Mouse (Mus musculus) stomach, embryonic 16.5 days (tissue): ENCODE data around the gene Cpox. TPM values are rescaled to one million over a fixed set of nuclear protein-coding genes. Genes with fewer than 3 reads are reported as not detected.

ENCODE experiments used
- ATAC-seq: fragments of 200-750 bp; cut with Nextera tagmentation; 2 replicates; pipeline ENCODE4 v1.8.0; 2017; ENCODE audit warnings: moderate number of reproducible peaks, moderate TSS enrichment; ENCODE audit not compliant: insufficient read depth, low FRiP score
- H3K27ac ChIP-seq: fragments of 300-500 bp; sonication (generic); 2 replicates; pipeline ENCODE4 v1.5.1; 2014; ENCODE audit warnings: low read length
- H3K27me3 ChIP-seq: fragments of 300-500 bp; sonication (generic); 2 replicates; pipeline ENCODE4 v1.6.1; 2014; ENCODE audit warnings: low read length, control low read depth, mixed read lengths; ENCODE audit not compliant: control insufficient read depth, insufficient read depth
- H3K36me3 ChIP-seq: fragments of 300-500 bp; sonication (generic); 2 replicates; pipeline ENCODE4 v1.6.1; 2014; ENCODE audit warnings: low read length; ENCODE audit not compliant: control insufficient read depth, insufficient read depth
- H3K4me1 ChIP-seq: fragments of 300-500 bp; sonication (generic); 2 replicates; pipeline ENCODE4 v1.6.1; 2014; ENCODE audit warnings: low read length, control low read depth, mixed read lengths; ENCODE audit not compliant: control insufficient read depth, insufficient read depth
- H3K4me2 ChIP-seq: fragments of 300-500 bp; sonication (generic); 2 replicates; pipeline ENCODE4 v1.6.1; 2014; ENCODE audit warnings: low read depth, low read length, mixed read lengths
- H3K4me3 ChIP-seq: fragments of 300-500 bp; sonication (generic); replicated peaks from 2 replicates; pipeline ENCODE4 v1.5.1; 2014; ENCODE audit warnings: mild to moderate bottlenecking, low read length
- H3K9ac ChIP-seq: fragments of 300-500 bp; sonication (generic); 2 replicates; pipeline ENCODE4 v1.6.1; 2014; ENCODE audit warnings: low read length
- H3K9me3 ChIP-seq: fragments of 300-500 bp; sonication (generic); replicated peaks from 2 replicates; pipeline ENCODE4 v1.6.1; 2016; ENCODE audit warnings: low read length, control low read depth; ENCODE audit not compliant: control insufficient read depth
- WGBS: fragments of 180-500 bp; shearing (Covaris S2); extraction: QIAGEN DNeasy Blood & Tissue Kit; methylation state at CpG from one replicate; pipeline ENCODE4 v1.1.7; 2014; 5-methylcytosine and 5-hydroxymethylcytosine counted together
- polyA plus RNA-seq: library from polyadenylated mRNA; unstranded; fragments of >200 nt; fragmentation: Nextera tagmentation; extraction: Ambion mirVana; gene quantifications from 2 replicates; pipeline ENCODE4 v1.2.1, GENCODE M21; 2015

The Cpox gene
- polyA plus RNA-seq, 1 experiment from 2014 or later = 40.4 TPM

- no peak for ATAC-seq
- Histone ChIP-seq H3K9me3 (no peaks in the 10 kb centered on the region), H3K4me1 (0 out of 2 replicates have a peak, but pooled peaks cover 8% of the 10 kb centered on the region), H3K9ac (no peak overlapping the region), H3K27ac (no peak overlapping the region), H3K4me2 (no peak overlapping the region), H3K4me3 (no peak overlapping the region), H3K27me3 (no peaks in the 10 kb centered on the region), H3K36me3 (no peaks in the 10 kb centered on the region)
- WGBS = 48% methylated on average over 6 of the region's 6 CpGs
Observed at GRCm38 (mm10) chr16:58701779-58702178, 31.7 kb downstream of the Cpox start.

GRCm38 (mm10) chr16:58702329-58702932 is 32.3 kb downstream of the Cpox start:
- H3K27ac ChIP-seq = no peak overlapping the region
- no peak for ATAC-seq

GRCm38 (mm10) chr16:58703382-58704124 is 33.5 kb downstream of the Cpox start:
- Histone ChIP-seq H3K27ac (no peak overlapping the region), H3K36me3 (no peaks in the 10 kb centered on the region), H3K9ac (no peak overlapping the region), H3K4me3 (no peak overlapping the region), H3K4me1 (0 out of 2 replicates have a peak, but pooled peaks cover 8% of the 10 kb centered on the region), H3K9me3 (no peaks in the 10 kb centered on the region), H3K4me2 (0 out of 2 replicates have a peak overlapping the region, but pooled peaks have one; percentile 4), H3K27me3 (no peaks in the 10 kb centered on the region)
- 10% methylated on average over 10 of the region's 10 CpGs for WGBS
- no peak for ATAC-seq

More at GRCm38 (mm10) chr16:58702329-58702932, 32.3 kb downstream of the Cpox start:
- H3K36me3 ChIP-seq = no peaks in the 10 kb centered on the region
- H3K27me3 ChIP-seq = no peaks in the 10 kb centered on the region
- no peak overlapping the region for H3K4me3 ChIP-seq
- H3K9me3 ChIP-seq = no peaks in the 10 kb centered on the region
- H3K4me1 ChIP-seq = 0 out of 2 replicates have a peak, but pooled peaks cover 8% of the 10 kb centered on the region
- WGBS = 73% methylated on average over 10 of the region's 10 CpGs
- H3K4me2 ChIP-seq = no peak overlapping the region
- no peak overlapping the region for H3K9ac ChIP-seq

- H3K9ac ChIP-seq = no peak overlapping the region
- H3K27me3 ChIP-seq = no peaks in the 10 kb centered on the region
- no peak overlapping the region for H3K4me3 ChIP-seq
- 0 out of 2 replicates have a peak, but pooled peaks cover 8% of the 10 kb centered on the region for H3K4me1 ChIP-seq
- no peaks in the 10 kb centered on the region for H3K9me3 ChIP-seq
- no peaks in the 10 kb centered on the region for H3K36me3 ChIP-seq
- no peak overlapping the region for H3K27ac ChIP-seq
- ATAC-seq = no peak
- H3K4me2 ChIP-seq = no peak overlapping the region
Observed at GRCm38 (mm10) chr16:58704999-58705398, 34.9 kb downstream of the Cpox start.

- Histone ChIP-seq H3K27me3 (no peaks in the 10 kb centered on the region), H3K9ac (no peak overlapping the region), H3K4me1 (0 out of 2 replicates have a peak, but pooled peaks cover 8% of the 10 kb centered on the region), H3K27ac (no peak overlapping the region), H3K4me3 (no peak overlapping the region), H3K9me3 (no peaks in the 10 kb centered on the region), H3K4me2 (no peak overlapping the region), H3K36me3 (no peaks in the 10 kb centered on the region)
- 89% methylated on average over 4 of the region's 4 CpGs for WGBS
- ATAC-seq = no peak
Observed at GRCm38 (mm10) chr16:58707276-58707905, 37.3 kb downstream of the Cpox start.

- H3K4me1 ChIP-seq = 0 out of 2 replicates have a peak, but pooled peaks cover under 1% of the 10 kb centered on the region
- H3K4me3 ChIP-seq = no peak overlapping the region
- no peak overlapping the region for H3K27ac ChIP-seq
- WGBS = 63% methylated on average over 3 of the region's 3 CpGs
- ATAC-seq = no peak
- no peaks in the 10 kb centered on the region for H3K36me3 ChIP-seq
- H3K9me3 ChIP-seq = no peaks in the 10 kb centered on the region
- H3K27me3 ChIP-seq = no peaks in the 10 kb centered on the region
- H3K4me2 ChIP-seq = no peak overlapping the region
- H3K9ac ChIP-seq = no peak overlapping the region
Observed at GRCm38 (mm10) chr16:58708601-58709475, 38.7 kb downstream of the Cpox start.

GRCm38 (mm10) chr16:58709536-58709935 is 39.4 kb downstream of the Cpox start:
- no peak for ATAC-seq
- Histone ChIP-seq H3K36me3 (no peaks in the 10 kb centered on the region), H3K9ac (no peak overlapping the region), H3K4me2 (no peak overlapping the region), H3K4me3 (no peak overlapping the region), H3K9me3 (no peaks in the 10 kb centered on the region), H3K4me1 (no peaks in the 10 kb centered on the region), H3K27me3 (no peaks in the 10 kb centered on the region), H3K27ac (no peak overlapping the region)
- WGBS = 68% methylated on average over 4 of the region's 4 CpGs

- Histone ChIP-seq H3K36me3 (no peaks in the 10 kb centered on the region), H3K27ac (no peak overlapping the region), H3K4me3 (no peak overlapping the region), H3K9me3 (no peaks in the 10 kb centered on the region), H3K27me3 (no peaks in the 10 kb centered on the region), H3K4me2 (0 out of 2 replicates have a peak overlapping the region, but pooled peaks have one; percentile 1), H3K9ac (no peak overlapping the region), H3K4me1 (no peaks in the 10 kb centered on the region)
- 68% methylated on average over 8 of the region's 8 CpGs for WGBS
- no peak for ATAC-seq
Observed at GRCm38 (mm10) chr16:58712221-58712620, 42.1 kb downstream of the Cpox start.
